Mouse (Mus musculus): Measurements from ENCODE around the gene 4930558K02Rik. TPM values are rescaled to one million over a fixed set of nuclear protein-coding genes. Genes with fewer than 3 reads are reported as not detected.

4930558K02Rik gene
- total RNA-seq, 2 experiments from 2014 or later, result not detected

- intact Hi-C loops (cut with DNase I), result no loop called here
Measured at GRCm38 (mm10) chr1:161913648-161913984, 65.8 kb downstream of the 4930558K02Rik start.

DNA sequence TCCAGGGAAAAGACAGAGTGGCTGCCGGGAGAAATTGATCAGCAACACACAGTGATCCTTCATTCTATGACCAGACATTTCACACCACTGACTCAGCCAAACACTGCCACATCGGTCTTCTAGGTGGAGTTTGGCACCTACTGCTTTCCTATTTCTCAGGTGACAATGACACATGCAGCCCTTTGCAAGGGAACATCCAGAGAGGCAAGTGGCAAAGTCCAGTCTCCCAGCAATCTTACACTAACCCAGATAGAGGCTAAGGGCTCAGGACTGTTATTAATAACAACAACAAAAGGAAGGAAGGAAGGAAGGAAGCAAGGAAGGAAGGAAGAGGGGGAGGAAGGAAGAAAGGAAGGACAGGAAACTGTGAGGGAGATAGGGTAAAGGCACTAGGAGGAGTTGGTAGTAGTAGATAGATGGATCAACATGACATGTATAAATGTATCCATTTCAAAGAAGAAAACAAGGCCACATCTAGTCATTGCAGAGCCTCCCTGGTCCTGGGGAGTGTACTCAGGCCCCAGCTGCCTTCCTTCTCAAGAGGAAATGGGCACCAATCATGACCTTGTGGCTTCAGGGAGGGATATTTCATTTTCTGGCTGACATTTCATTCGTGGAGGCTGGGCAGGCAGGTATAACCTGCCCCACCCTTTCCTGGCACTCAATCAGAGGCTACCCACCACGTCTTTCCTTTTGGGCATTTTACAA is 66.3 kb downstream of the 4930558K02Rik start:
- intact Hi-C loops (cut with DNase I), result no loop called here
- DNase-seq, result no peak

More at GRCm38 (mm10) chr1:161913648-161913984, 65.8 kb downstream of the 4930558K02Rik start:
- DNase-seq, result no peak

DNA sequence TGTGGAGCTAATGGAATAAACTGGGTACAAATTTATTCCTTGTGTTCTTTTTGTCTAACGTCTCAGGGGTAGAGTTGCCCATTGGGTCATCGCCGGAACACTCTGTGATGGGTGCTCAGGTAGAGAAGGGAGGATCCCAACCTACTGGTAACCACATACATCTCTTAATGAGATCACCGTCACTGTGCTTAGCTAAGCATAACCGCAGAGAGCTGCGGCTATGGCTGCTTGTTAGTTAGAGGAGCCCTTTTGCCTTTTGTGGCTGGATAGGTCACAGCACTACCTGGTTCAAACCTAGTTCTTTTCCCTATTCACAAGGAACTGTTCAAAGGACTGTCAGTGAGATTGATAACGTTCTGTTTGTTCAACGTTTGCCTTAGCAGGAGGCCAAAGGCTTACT is 70.4 kb downstream of the 4930558K02Rik start:
- DNase-seq, result no peak
- intact Hi-C loops (cut with DNase I), result no loop called here

DNA sequence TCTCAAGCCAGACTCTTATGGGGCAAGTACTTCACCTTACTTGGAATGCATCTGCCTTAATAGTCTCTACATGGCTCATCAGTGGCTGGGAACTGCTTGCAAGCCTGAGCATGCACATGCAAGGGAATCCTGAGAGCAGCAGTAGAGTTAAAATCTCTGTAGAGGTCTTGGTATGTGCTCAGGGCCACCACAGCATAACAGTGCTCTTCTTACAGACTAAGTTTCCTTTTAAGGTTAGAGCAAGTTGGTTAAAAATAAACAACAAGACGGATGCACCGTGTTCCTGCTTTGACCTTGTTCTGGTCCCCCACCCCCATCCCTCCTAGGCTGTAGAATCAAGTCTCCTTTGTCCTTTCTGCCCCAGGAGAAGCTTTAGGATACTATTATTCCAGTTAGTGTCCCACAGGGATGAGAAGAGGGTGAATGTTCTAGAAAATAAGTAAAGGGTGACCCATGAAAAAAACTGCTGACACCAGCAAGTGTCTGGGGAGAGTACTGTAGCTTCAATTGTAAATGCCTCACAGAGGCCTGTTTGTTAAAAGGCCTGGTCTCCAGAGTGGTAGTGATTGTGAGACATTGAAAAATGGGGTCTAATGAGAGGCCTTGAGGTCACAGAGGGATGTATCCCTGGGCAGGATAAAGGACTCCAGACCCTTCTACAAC is 71.5 kb downstream of the 4930558K02Rik start:
- intact Hi-C loops (cut with DNase I), result no loop called here
- no peak for DNase-seq

DNA sequence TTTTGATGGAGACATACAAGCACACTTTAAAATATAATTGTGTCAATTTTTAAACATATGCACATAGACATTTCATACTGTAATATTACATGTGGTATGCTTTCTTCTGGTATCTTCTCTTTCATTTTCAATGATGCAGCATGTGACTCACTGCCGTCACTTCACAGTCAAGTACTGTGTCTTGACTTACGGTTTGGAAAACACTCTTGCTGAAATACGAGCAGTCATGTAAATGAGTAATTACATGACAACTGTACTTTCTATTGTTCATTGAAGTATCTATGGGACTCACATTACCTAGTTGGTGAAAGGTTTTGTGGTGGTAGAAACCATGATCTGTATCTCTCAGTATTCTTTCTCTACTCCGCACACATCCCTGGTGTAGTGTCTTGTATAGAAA is 72.3 kb downstream of the 4930558K02Rik start:
- intact Hi-C loops (cut with DNase I), result no loop called here
- no peak for DNase-seq

- intact Hi-C loops (cut with DNase I), result no loop called here
- no peak for DNase-seq
Measured at GRCm38 (mm10) chr1:161902692-161903452, 76.6 kb downstream of the 4930558K02Rik start.

GRCm38 (mm10) chr1:161900129-161900528 is 79.3 kb downstream of the 4930558K02Rik start:
- intact Hi-C loops (cut with DNase I), result no loop called here
- no peak for DNase-seq

GRCm38 (mm10) chr1:161897235-161897634 is 82.2 kb downstream of the 4930558K02Rik start:
- intact Hi-C loops (cut with DNase I), result no loop called here
- no peak for DNase-seq

GRCm38 (mm10) chr1:161896130-161896529 is 83.3 kb downstream of the 4930558K02Rik start:
- intact Hi-C loops (cut with DNase I), result no loop called here
- DNase-seq, result no peak

DNA sequence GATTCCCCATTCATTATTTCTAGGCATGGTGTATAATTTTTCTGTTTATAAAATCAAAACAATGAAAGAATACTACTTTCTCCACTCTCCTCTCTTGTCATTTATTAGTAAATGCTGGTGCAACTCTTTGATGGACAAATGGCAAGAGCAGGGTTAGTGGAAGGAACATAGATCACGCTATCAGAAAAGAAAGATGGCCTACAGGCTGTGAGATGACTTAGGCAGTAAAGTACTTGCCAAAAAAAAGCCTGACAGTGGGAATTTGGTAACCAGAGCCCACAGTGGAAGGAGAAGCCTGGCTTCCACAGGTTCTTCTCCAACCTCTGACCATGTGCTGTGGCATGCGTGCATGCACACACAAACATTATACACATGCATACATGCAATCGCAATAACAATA is 84.4 kb downstream of the 4930558K02Rik start:
- intact Hi-C loops (cut with DNase I), result no loop called here
- DNase-seq, result no peak

- no peak for DNase-seq
- intact Hi-C loops (cut with DNase I), result no loop called here
Measured at GRCm38 (mm10) chr1:161894553-161894952, 84.9 kb downstream of the 4930558K02Rik start.

GRCm38 (mm10) chr1:161894126-161894525 is 85.3 kb downstream of the 4930558K02Rik start:
- intact Hi-C loops (cut with DNase I), result no loop called here
- DNase-seq, result no peak

Other genes with a start within 250 kb of the 4930558K02Rik start
- not detected for gene Fasl, start 191.1 kb downstream of the 4930558K02Rik start, total RNA-seq (2021)
- 10 to 100 TPM; 17.4 to 19.4 TPM for gene Suco, start 103.0 kb downstream of the 4930558K02Rik start, total RNA-seq (2021)
- gene Pigc, start 10.4 kb downstream of the 4930558K02Rik start, total RNA-seq (2021), result 10 to 100 TPM; 14.3 to 17.6 TPM

Measured in heart, postnatal 36 days (tissue).